Mouse (Mus musculus) lung, postnatal 25 days (tissue): ENCODE data around the gene Ccdc85c.

Experiments used
- DNase-seq: peaks from one replicate; pipeline ENCODE4 v3.0.0; 2022; ENCODE audit warnings: low spot score

Gene Ccdc85c

GRCm38 (mm10) chr12:108268970-108269369 lies 6.3 kb downstream of the Ccdc85c start:
- no peak for DNase-seq

- peak; percentile 32 for DNase-seq
These were observed 7.6 kb downstream of the Ccdc85c start for GRCm38 (mm10) chr12:108267653-108268052.

- DNase-seq, result peak; percentile 45
These were observed 9.2 kb downstream of the Ccdc85c start for GRCm38 (mm10) chr12:108265831-108266619.

- no peak for DNase-seq
These were observed 10.3 kb downstream of the Ccdc85c start for GRCm38 (mm10) chr12:108264918-108265317.

- DNase-seq, result no peak
These were observed 14.3 kb downstream of the Ccdc85c start for GRCm38 (mm10) chr12:108260950-108261349.

GRCm38 (mm10) chr12:108259322-108260049 lies 15.7 kb downstream of the Ccdc85c start:
- DNase-seq, result no peak

- no peak for DNase-seq
These were observed 18.5 kb downstream of the Ccdc85c start for GRCm38 (mm10) chr12:108256734-108257133.

- DNase-seq, result no peak
These were observed 19.3 kb downstream of the Ccdc85c start for GRCm38 (mm10) chr12:108255960-108256359.

GRCm38 (mm10) chr12:108255511-108255919 lies 19.7 kb downstream of the Ccdc85c start:
- no peak for DNase-seq

GRCm38 (mm10) chr12:108253042-108253441 lies 22.2 kb downstream of the Ccdc85c start:
- no peak for DNase-seq

- DNase-seq, result no peak
These were observed 23.2 kb downstream of the Ccdc85c start for GRCm38 (mm10) chr12:108251825-108252542.

GRCm38 (mm10) chr12:108251034-108251792 lies 24.0 kb downstream of the Ccdc85c start:
- no peak for DNase-seq

GRCm38 (mm10) chr12:108249522-108249921 lies 25.7 kb downstream of the Ccdc85c start:
- peak; percentile 84 for DNase-seq

GRCm38 (mm10) chr12:108249019-108249418 lies 26.2 kb downstream of the Ccdc85c start:
- DNase-seq, result no peak

- DNase-seq, result no peak
These were observed 28.3 kb downstream of the Ccdc85c start for GRCm38 (mm10) chr12:108246759-108247500.

- no peak for DNase-seq
These were observed 29.6 kb downstream of the Ccdc85c start for GRCm38 (mm10) chr12:108245579-108245978.

GRCm38 (mm10) chr12:108244778-108245177 lies 30.4 kb downstream of the Ccdc85c start:
- peak; percentile 69 for DNase-seq

- no peak for DNase-seq
These were observed 32.9 kb downstream of the Ccdc85c start for GRCm38 (mm10) chr12:108242243-108242745.

- no peak for DNase-seq
These were observed 33.6 kb downstream of the Ccdc85c start for GRCm38 (mm10) chr12:108241626-108242025.

GRCm38 (mm10) chr12:108240953-108241588 lies 34.2 kb downstream of the Ccdc85c start:
- DNase-seq, result no peak
